Mouse (Mus musculus): ENCODE measurements around the gene Slc22a6. TPM values are rescaled to one million over a fixed set of nuclear protein-coding genes. Genes with fewer than 3 reads are reported as not detected.

The Slc22a6 gene
- polyA plus RNA-seq, 1 experiment from 2014 or later, result not detected

DNA sequence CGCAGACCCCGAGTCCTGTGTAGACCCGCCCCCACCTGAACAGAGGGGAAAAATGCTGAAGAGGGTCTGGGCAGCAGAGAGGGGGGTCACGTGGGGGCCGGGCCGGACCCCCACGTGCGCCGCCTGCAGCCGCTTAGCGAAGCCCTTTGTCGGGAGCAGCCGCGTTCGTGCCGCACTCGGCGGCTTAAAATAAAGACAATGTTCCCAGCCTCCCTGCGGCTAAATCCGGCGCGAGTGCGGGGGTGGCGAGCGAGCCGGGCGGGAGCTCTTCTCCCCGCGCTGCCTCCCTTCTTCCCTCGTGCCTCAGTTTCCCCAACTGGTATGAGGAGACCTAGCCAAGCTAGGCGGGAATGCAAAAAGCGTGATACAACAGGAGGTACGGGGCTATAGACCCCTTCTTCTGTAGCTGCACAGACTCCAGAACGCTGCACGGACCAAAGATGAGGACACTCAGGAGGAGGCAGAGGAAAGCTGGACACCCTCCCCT, 44.0 kb downstream of the Slc22a6 start:
- Histone ChIP-seq H3K9ac (replicated peaks) (peak overlapping the region; percentile 65), H3K4me2 (peak overlapping the region; percentile 87), H3K9me3 (no peaks in the 10 kb centered on the region), H3K36me3 (no peaks in the 10 kb centered on the region), H3K4me1 (replicated peaks) (peaks cover 13% of the 10 kb centered on the region), H3K27me3 (peaks cover 41% of the 10 kb centered on the region), H3K27ac (no peak overlapping the region), H3K4me3 (replicated peaks) (peak overlapping the region; percentile 45)
- under 1% methylated on average over 35 of the region's 35 CpGs for whole genome bisulfite sequencing
- ATAC-seq (ENCODE audit: insufficient number of reproducible peaks, insufficient read depth, low FRiP score, low TSS enrichment, low read depth), result peak; percentile 60; the same call in 1 of the 2 replicates

DNA sequence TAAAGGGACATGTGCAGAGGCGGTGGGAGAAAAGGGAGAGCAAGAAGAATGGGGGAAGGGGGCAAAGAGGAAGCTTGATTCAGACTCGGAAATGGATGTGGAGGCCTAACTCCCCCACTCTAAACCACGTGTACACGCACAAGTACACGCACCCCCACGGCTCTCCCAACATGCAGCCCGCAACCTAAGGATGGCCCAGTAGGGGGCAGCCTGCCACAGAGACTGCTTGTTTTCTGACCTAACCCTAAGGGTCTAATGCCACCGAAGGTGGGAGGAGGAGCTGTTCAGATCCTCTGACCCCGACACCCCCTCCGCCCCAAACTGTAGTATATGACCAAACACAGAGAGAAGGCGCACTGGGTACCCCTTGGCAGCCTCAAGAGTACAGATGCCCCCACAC, 44.5 kb downstream of the Slc22a6 start:
- 5% methylated on average over 11 of the region's 11 CpGs for WGBS
- peaks cover 41% of the 10 kb centered on the region for H3K27me3 ChIP-seq
- no peak for ATAC-seq (ENCODE audit: insufficient number of reproducible peaks, insufficient read depth, low FRiP score, low TSS enrichment, low read depth)
- H3K4me1 ChIP-seq (replicated peaks), result peaks cover 13% of the 10 kb centered on the region
- peak overlapping the region; percentile 45 for H3K4me3 ChIP-seq (replicated peaks)
- peak overlapping the region; percentile 65 for H3K9ac ChIP-seq (replicated peaks)
- no peaks in the 10 kb centered on the region for H3K36me3 ChIP-seq
- peak overlapping the region; percentile 87 for H3K4me2 ChIP-seq
- no peak overlapping the region for H3K27ac ChIP-seq
- H3K9me3 ChIP-seq, result no peaks in the 10 kb centered on the region

DNA sequence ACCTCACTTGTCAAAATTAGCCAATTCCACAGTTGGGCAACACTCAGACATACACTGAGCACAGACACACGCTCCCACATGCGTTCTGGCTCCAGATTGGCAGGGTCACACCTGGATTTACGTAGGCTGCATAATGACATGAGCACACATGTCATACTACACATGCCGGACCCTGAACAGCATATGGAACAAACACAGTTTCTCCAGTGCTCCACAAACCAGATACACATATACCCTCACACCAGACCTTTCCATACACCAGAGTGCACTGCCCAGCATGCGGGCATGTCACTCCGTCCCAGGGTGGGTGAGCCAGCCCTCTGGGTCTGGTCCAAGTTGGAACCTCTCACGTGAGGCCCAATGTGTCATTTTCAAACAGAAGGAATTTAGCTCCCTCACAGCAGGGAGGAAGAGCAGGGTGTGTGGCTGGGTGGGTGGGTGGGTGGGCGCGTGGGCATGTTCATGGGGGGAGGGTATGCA, 45.6 kb downstream of the Slc22a6 start, which contains the start of gene Chrm1:
TSS of gene Chrm1 (plus strand) at position 430 of the 480 bp plus-strand sequence.
- H3K4me1 ChIP-seq (replicated peaks), result peaks cover 13% of the 10 kb centered on the region
- H3K4me2 ChIP-seq, result peak within 1 kb of the TSS; percentile 87
- ATAC-seq (ENCODE audit: insufficient number of reproducible peaks, insufficient read depth, low FRiP score, low TSS enrichment, low read depth), result peak; percentile 32; the same call in 1 of the 2 replicates
- H3K27me3 ChIP-seq, result peaks cover 41% of the 10 kb centered on the region
- H3K9ac ChIP-seq (replicated peaks), result no peak within 1 kb of the TSS; the same call in 1 of the 2 replicates
- H3K4me3 ChIP-seq (replicated peaks), result peak within 1 kb of the TSS; percentile 45
- WGBS, result 75% methylated on average over 9 of the region's 9 CpGs
- no peaks in the 10 kb centered on the region for H3K36me3 ChIP-seq
- H3K27ac ChIP-seq, result no peak within 1 kb of the TSS
- no peaks in the 10 kb centered on the region for H3K9me3 ChIP-seq

DNA sequence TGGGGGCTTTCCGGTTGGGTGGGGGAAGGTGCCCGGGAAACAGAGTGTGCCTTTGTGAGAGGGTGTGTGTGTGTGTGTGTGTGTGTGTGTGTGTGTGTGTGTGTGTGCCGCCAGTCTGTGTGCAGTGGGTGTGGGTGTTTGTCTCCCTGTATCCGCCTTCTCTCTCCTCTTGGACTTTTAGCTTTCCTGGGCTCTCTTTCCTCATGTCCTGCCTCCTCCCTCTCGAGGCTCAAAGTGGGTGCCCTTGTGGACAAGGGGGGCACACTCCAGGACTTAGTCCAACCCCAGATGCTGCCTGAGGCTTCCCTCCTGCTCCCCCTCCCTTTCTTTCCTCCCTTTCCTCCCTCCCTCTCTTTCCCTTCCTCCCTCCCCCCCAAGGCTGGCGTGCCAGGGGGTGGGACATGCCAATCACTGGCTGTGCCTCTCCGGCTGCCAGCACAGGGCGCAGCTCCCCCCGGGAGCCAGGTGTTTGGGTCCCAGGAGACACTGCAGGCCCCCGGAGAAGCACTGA, 46.1 kb downstream of the Slc22a6 start:
- H3K27ac ChIP-seq, result no peak overlapping the region
- no peak overlapping the region; the same call in 1 of the 2 replicates for H3K9ac ChIP-seq (replicated peaks)
- 39% methylated on average over 9 of the region's 10 CpGs for WGBS
- H3K4me1 ChIP-seq (replicated peaks), result peaks cover 13% of the 10 kb centered on the region
- no peaks in the 10 kb centered on the region for H3K36me3 ChIP-seq
- ATAC-seq (ENCODE audit: insufficient number of reproducible peaks, insufficient read depth, low FRiP score, low TSS enrichment, low read depth), result no peak
- peak overlapping the region; percentile 19 for H3K4me3 ChIP-seq (replicated peaks)
- peak overlapping the region; percentile 35 for H3K4me2 ChIP-seq
- peaks cover 41% of the 10 kb centered on the region for H3K27me3 ChIP-seq
- no peaks in the 10 kb centered on the region for H3K9me3 ChIP-seq

DNA sequence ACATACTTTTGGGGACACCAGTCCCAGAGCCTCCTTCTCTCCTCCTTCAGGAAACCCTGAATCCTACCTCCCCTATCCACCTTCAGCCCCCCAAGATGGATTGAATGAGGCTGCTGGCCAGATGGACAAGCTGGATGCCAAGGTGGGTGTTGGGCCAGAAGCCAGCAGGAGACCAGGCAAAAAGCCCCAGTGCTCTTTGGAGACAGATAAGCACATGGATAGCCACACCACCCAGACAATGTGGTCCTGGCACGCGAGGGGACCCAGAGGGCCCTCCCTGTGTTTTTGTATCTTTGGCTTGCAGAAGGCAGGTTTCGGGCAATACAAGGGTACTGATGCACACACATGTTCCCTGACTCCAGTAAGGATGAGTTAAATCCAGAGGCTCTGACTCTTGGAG, 47.0 kb downstream of the Slc22a6 start:
- H3K4me3 ChIP-seq (replicated peaks), result no peak overlapping the region
- no peak overlapping the region; the same call in 1 of the 2 replicates for H3K4me2 ChIP-seq
- H3K9me3 ChIP-seq, result no peaks in the 10 kb centered on the region
- no peaks in the 10 kb centered on the region for H3K36me3 ChIP-seq
- 85% methylated on average over 3 of the region's 3 CpGs for WGBS
- no peak overlapping the region for H3K27ac ChIP-seq
- peaks cover 41% of the 10 kb centered on the region for H3K27me3 ChIP-seq
- no peak for ATAC-seq (ENCODE audit: insufficient number of reproducible peaks, insufficient read depth, low FRiP score, low TSS enrichment, low read depth)
- no peak overlapping the region for H3K9ac ChIP-seq (replicated peaks)
- H3K4me1 ChIP-seq (replicated peaks), result peaks cover 13% of the 10 kb centered on the region

DNA sequence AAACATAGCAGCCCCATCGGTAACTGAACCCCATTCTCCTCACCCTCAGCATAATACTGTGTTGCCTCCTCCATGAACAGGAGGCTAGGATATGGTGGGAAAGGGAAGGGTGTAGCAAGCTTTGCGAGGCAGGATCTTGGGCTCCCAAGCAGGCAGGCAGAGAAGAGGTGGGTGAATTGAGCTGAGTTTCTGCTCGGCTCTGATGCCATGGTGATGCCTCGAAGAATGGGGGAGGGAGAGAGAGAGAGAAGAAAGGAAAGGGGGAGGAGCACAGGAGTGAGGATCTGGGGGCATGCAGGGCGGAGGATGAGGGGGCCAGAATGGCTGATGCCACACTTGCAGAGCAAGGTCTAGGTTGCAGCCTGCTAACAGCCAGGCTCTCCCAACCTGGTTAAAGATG, 47.9 kb downstream of the Slc22a6 start:
- Histone ChIP-seq H3K4me2 (no peak overlapping the region), H3K27me3 (peaks cover 34% of the 10 kb centered on the region), H3K27ac (no peak overlapping the region), H3K4me1 (replicated peaks) (peaks cover 13% of the 10 kb centered on the region), H3K9me3 (no peaks in the 10 kb centered on the region), H3K36me3 (no peaks in the 10 kb centered on the region), H3K9ac (replicated peaks) (no peak overlapping the region), H3K4me3 (replicated peaks) (no peak overlapping the region)
- ATAC-seq (ENCODE audit: insufficient number of reproducible peaks, insufficient read depth, low FRiP score, low TSS enrichment, low read depth), result no peak
- whole genome bisulfite sequencing, result 74% methylated on average over 5 of the region's 5 CpGs

DNA sequence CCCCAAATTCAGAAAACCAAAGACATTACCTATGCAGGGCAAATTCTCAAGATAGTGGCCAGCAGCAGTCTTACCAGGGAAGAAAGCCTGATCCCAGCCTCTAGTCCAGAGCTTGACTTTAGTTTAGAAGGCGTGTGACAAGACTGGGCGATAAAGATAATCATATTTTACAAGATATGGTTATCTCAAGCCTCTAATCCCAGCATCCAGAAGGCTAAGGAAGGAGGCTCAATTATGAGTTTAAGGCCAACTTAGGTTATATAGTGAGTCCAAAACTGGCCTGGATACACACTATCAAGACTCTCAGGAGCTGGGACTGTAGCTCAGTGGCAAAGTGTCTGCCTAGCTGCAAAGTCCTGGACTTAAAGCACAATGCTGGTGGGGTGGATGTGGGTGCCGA, 55.0 kb downstream of the Slc22a6 start:
- Histone ChIP-seq H3K27ac (no peak overlapping the region), H3K4me3 (replicated peaks) (no peak overlapping the region), H3K27me3 (no peaks in the 10 kb centered on the region), H3K4me2 (no peak overlapping the region), H3K36me3 (no peaks in the 10 kb centered on the region), H3K9ac (replicated peaks) (no peak overlapping the region), H3K9me3 (no peaks in the 10 kb centered on the region), H3K4me1 (replicated peaks) (no peaks in the 10 kb centered on the region)
- WGBS, result 90% methylated on average over 3 of the region's 3 CpGs
- ATAC-seq (ENCODE audit: insufficient number of reproducible peaks, insufficient read depth, low FRiP score, low TSS enrichment, low read depth), result no peak

DNA sequence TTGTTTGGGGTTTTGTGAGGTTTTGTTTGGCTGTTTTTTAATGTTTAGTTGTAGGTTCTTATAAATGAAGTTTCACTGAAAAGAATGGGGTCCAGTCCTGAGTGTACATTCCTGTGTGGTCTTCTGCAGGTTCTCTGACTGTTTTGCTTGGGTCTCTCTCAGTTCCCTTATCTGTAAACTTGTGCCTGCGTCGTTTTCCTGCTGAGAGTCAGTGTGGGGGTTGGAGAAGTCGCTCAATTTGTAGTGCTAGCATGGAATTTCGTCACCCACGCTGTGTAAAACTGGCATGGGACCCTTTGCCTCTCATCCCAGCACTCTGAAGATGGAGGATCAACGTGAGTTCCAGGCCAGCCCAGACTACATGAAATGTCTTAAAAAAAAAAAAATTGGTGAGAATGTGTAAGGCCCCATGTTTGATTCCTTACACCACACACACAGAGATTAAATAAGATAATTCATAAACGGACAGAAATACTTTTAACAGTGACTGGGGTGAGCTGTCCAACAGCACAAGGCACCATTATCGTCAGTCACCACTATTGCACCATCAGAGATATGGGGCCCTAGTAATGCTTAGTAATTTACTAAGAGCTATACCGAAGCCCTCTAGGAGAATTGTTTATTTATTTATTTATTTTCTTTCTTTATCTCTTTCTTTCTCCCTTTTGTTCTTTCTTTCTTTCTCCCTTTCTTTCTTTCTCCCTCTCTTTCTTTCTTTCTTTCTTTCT, 55.7 kb downstream of the Slc22a6 start:
- Histone ChIP-seq H3K9me3 (no peaks in the 10 kb centered on the region), H3K4me3 (replicated peaks) (no peak overlapping the region), H3K9ac (replicated peaks) (no peak overlapping the region), H3K27ac (no peak overlapping the region), H3K36me3 (no peaks in the 10 kb centered on the region), H3K4me2 (no peak overlapping the region), H3K27me3 (0 out of 2 replicates have a peak, but pooled peaks cover 5% of the 10 kb centered on the region), H3K4me1 (replicated peaks) (no peaks in the 10 kb centered on the region)
- no peak for ATAC-seq (ENCODE audit: insufficient number of reproducible peaks, insufficient read depth, low FRiP score, low TSS enrichment, low read depth)
- 73% methylated on average over 9 of the region's 9 CpGs for WGBS

Other genes starting within 250 kb of the Slc22a6 start
- gene Slc22a30, start 212.9 kb upstream of the Slc22a6 start, polyA plus RNA-seq (2016; fragmentation: Nextera tagmentation; extraction: Ambion mirVana), result not detected in 2 replicates
- 0.26 TPM in 1 of 2 replicates, not detected in the other for gene Slc22a8, start 26.8 kb upstream of the Slc22a6 start, polyA plus RNA-seq (2016; fragmentation: Nextera tagmentation; extraction: Ambion mirVana)
- 0.41 and 0.47 TPM in 2 replicates for gene Chrm1, start 45.8 kb downstream of the Slc22a6 start, polyA plus RNA-seq (2016; fragmentation: Nextera tagmentation; extraction: Ambion mirVana)
- 114 and 115 TPM in 2 replicates for gene Slc3a2, start 105.3 kb downstream of the Slc22a6 start, polyA plus RNA-seq (2016; fragmentation: Nextera tagmentation; extraction: Ambion mirVana)
- 92.4 and 96.6 TPM in 2 replicates for gene Wdr74, start 117.8 kb downstream of the Slc22a6 start, polyA plus RNA-seq (2016; fragmentation: Nextera tagmentation; extraction: Ambion mirVana)
- gene 1700092M07Rik, start 122.7 kb downstream of the Slc22a6 start, polyA plus RNA-seq (2016; fragmentation: Nextera tagmentation; extraction: Ambion mirVana), result 2.7 and 3.5 TPM in 2 replicates
- gene Stx5a, start 123.4 kb downstream of the Slc22a6 start, polyA plus RNA-seq (2016; fragmentation: Nextera tagmentation; extraction: Ambion mirVana), result 168 and 169 TPM in 2 replicates
- 219 and 237 TPM in 2 replicates for gene Nxf1, start 139.0 kb downstream of the Slc22a6 start, polyA plus RNA-seq (2016; fragmentation: Nextera tagmentation; extraction: Ambion mirVana)
- gene Tmem223, start 153.0 kb downstream of the Slc22a6 start, polyA plus RNA-seq (2016; fragmentation: Nextera tagmentation; extraction: Ambion mirVana), result 206 and 215 TPM in 2 replicates
- 50.2 and 51.5 TPM in 2 replicates for gene Tmem179b, start 156.4 kb downstream of the Slc22a6 start, polyA plus RNA-seq (2016; fragmentation: Nextera tagmentation; extraction: Ambion mirVana)
- 38.8 and 41.8 TPM in 2 replicates for gene Taf6l, start 168.4 kb downstream of the Slc22a6 start, polyA plus RNA-seq (2016; fragmentation: Nextera tagmentation; extraction: Ambion mirVana)
- gene Polr2g, start 180.5 kb downstream of the Slc22a6 start, polyA plus RNA-seq (2016; fragmentation: Nextera tagmentation; extraction: Ambion mirVana), result 174 and 189 TPM in 2 replicates
- gene Zbtb3, start 184.5 kb downstream of the Slc22a6 start, polyA plus RNA-seq (2016; fragmentation: Nextera tagmentation; extraction: Ambion mirVana), result 6.1 and 6.2 TPM in 2 replicates
- 70.3 and 77.2 TPM in 2 replicates for gene Ttc9c, start 201.3 kb downstream of the Slc22a6 start, polyA plus RNA-seq (2016; fragmentation: Nextera tagmentation; extraction: Ambion mirVana)
- 6.0 and 6.7 TPM in 2 replicates for gene Hnrnpul2, start 202.0 kb downstream of the Slc22a6 start, polyA plus RNA-seq (2016; fragmentation: Nextera tagmentation; extraction: Ambion mirVana)
- not detected in 2 replicates for gene AC129217.1, start 211.7 kb downstream of the Slc22a6 start, polyA plus RNA-seq (2016; fragmentation: Nextera tagmentation; extraction: Ambion mirVana)
- gene Bscl2, start 219.4 kb downstream of the Slc22a6 start, polyA plus RNA-seq (2016; fragmentation: Nextera tagmentation; extraction: Ambion mirVana), result 43.1 and 43.2 TPM in 2 replicates
- 10.7 and 12.0 TPM in 2 replicates for gene Gng3, start 221.2 kb downstream of the Slc22a6 start, polyA plus RNA-seq (2016; fragmentation: Nextera tagmentation; extraction: Ambion mirVana)
- 0.24 and 0.58 TPM in 2 replicates for gene Lrrn4cl, start 232.7 kb downstream of the Slc22a6 start, polyA plus RNA-seq (2016; fragmentation: Nextera tagmentation; extraction: Ambion mirVana)